Mouse (Mus musculus) neural tube, embryonic 12.5 days (tissue): ENCODE results near the gene Cd244a. TPM values are rescaled to one million over a fixed set of nuclear protein-coding genes. Genes with fewer than 3 reads are reported as not detected.

Source experiments
- ATAC-seq: fragments of 200-750 bp; cut with Nextera tagmentation; 2 replicates; pipeline ENCODE4 v1.8.0; 2017; ENCODE audit warnings: low read depth, mild to moderate bottlenecking, moderate TSS enrichment, moderate library complexity; ENCODE audit not compliant: low FRiP score
- H3K27ac ChIP-seq: fragments of 300-500 bp; sonication (generic); 2 replicates; pipeline ENCODE4 v1.5.1; 2016
- H3K27me3 ChIP-seq: fragments of 300-500 bp; sonication (generic); replicated peaks from 2 replicates; pipeline ENCODE4 v1.6.1; 2016; ENCODE audit warnings: mild to moderate bottlenecking
- H3K36me3 ChIP-seq: fragments of 300-500 bp; sonication (generic); 2 replicates; pipeline ENCODE4 v1.6.1; 2016; ENCODE audit warnings: mild to moderate bottlenecking
- H3K4me1 ChIP-seq: fragments of 300-500 bp; sonication (generic); 2 replicates; pipeline ENCODE4 v1.6.1; 2016
- H3K4me2 ChIP-seq: fragments of 300-500 bp; sonication (generic); replicated peaks from 2 replicates; pipeline ENCODE4 v1.6.1; 2016; ENCODE audit warnings: mild to moderate bottlenecking
- H3K4me3 ChIP-seq: fragments of 300-500 bp; sonication (generic); 2 replicates; pipeline ENCODE4 v1.5.1; 2016
- H3K9ac ChIP-seq: fragments of 300-500 bp; sonication (generic); 2 replicates; pipeline ENCODE4 v1.6.1; 2016; ENCODE audit warnings: mild to moderate bottlenecking
- H3K9me3 ChIP-seq: fragments of 300-500 bp; sonication (generic); 2 replicates; pipeline ENCODE4 v1.6.1; 2016; ENCODE audit warnings: mild to moderate bottlenecking
- WGBS: fragments of 180-500 bp; shearing (Covaris S2); methylation state at CpG from one replicate; pipeline ENCODE4 v1.1.7; 2016; 5-methylcytosine and 5-hydroxymethylcytosine counted together
- polyA plus RNA-seq: library from polyadenylated mRNA; unstranded; fragments of >200 nt; fragmentation: Nextera tagmentation; extraction: Ambion mirVana; gene quantifications from 2 replicates; pipeline ENCODE4 v1.2.1, GENCODE M21; 2016

Gene Cd244a
- polyA plus RNA-seq, 1 experiment from 2014 or later = not detected

GRCm38 (mm10) chr1:171606656-171607055 is 47.7 kb downstream of the Cd244a start:
- H3K9ac ChIP-seq = no peak overlapping the region
- 80% methylated on average over 3 of the region's 3 CpGs for WGBS
- H3K9me3 ChIP-seq = no peaks in the 10 kb centered on the region
- no peak overlapping the region for H3K4me3 ChIP-seq
- no peak overlapping the region for H3K27ac ChIP-seq
- ATAC-seq = no peak
- no peaks in the 10 kb centered on the region for H3K36me3 ChIP-seq
- H3K4me1 ChIP-seq = no peaks in the 10 kb centered on the region
- H3K27me3 ChIP-seq = no peaks in the 10 kb centered on the region
- H3K4me2 ChIP-seq = no peak overlapping the region

- H3K4me2 ChIP-seq = no peak within 1 kb of the TSS
- H3K9ac ChIP-seq = no peak within 1 kb of the TSS
- H3K4me1 ChIP-seq = no peaks in the 10 kb centered on the region
- H3K27ac ChIP-seq = no peak within 1 kb of the TSS
- no peak within 1 kb of the TSS for H3K4me3 ChIP-seq
- no peaks in the 10 kb centered on the region for H3K36me3 ChIP-seq
- ATAC-seq = no peak
- WGBS = 85% methylated on average over 9 of the region's 9 CpGs
- H3K9me3 ChIP-seq = no peaks in the 10 kb centered on the region
- H3K27me3 ChIP-seq = no peaks in the 10 kb centered on the region
Measured at GRCm38 (mm10) chr1:171607176-171607575, 48.2 kb downstream of the Cd244a start, which contains the start of gene Ly9. Gene Ly9, minus strand, starts transcription at chr1:171607410.

GRCm38 (mm10) chr1:171610026-171610425 is 51.0 kb downstream of the Cd244a start:
- H3K4me3 ChIP-seq = no peak overlapping the region
- WGBS = 97% methylated on average over 2 of the region's 2 CpGs

GRCm38 (mm10) chr1:171610781-171611180 is 51.8 kb downstream of the Cd244a start:
- Histone ChIP-seq H3K27me3 (no peaks in the 10 kb centered on the region), H3K27ac (no peak overlapping the region), H3K9me3 (no peaks in the 10 kb centered on the region), H3K4me3 (no peak overlapping the region), H3K4me2 (no peak overlapping the region), H3K36me3 (no peaks in the 10 kb centered on the region), H3K4me1 (no peaks in the 10 kb centered on the region), H3K9ac (no peak overlapping the region)
- 44% methylated on average over 1 of the region's 1 CpGs for WGBS
- ATAC-seq = no peak

More at GRCm38 (mm10) chr1:171610026-171610425, 51.0 kb downstream of the Cd244a start:
- Histone ChIP-seq H3K4me2 (no peak overlapping the region), H3K27me3 (no peaks in the 10 kb centered on the region), H3K9ac (no peak overlapping the region), H3K9me3 (no peaks in the 10 kb centered on the region), H3K27ac (no peak overlapping the region), H3K36me3 (no peaks in the 10 kb centered on the region), H3K4me1 (no peaks in the 10 kb centered on the region)
- ATAC-seq = no peak

GRCm38 (mm10) chr1:171613962-171614361 is 55.0 kb downstream of the Cd244a start:
- Histone ChIP-seq H3K27me3 (no peaks in the 10 kb centered on the region), H3K4me2 (no peak overlapping the region), H3K4me3 (no peak overlapping the region), H3K9me3 (no peaks in the 10 kb centered on the region), H3K9ac (no peak overlapping the region), H3K36me3 (no peaks in the 10 kb centered on the region), H3K4me1 (no peaks in the 10 kb centered on the region), H3K27ac (no peak overlapping the region)
- ATAC-seq = no peak
- 51% methylated on average over 2 of the region's 2 CpGs for WGBS

GRCm38 (mm10) chr1:171616881-171617515 is 58.0 kb downstream of the Cd244a start:
- Histone ChIP-seq H3K27me3 (no peaks in the 10 kb centered on the region), H3K4me1 (no peaks in the 10 kb centered on the region), H3K36me3 (no peaks in the 10 kb centered on the region), H3K9me3 (no peaks in the 10 kb centered on the region), H3K27ac (no peak overlapping the region), H3K4me2 (no peak overlapping the region), H3K4me3 (no peak overlapping the region), H3K9ac (no peak overlapping the region)
- 84% methylated on average over 11 of the region's 11 CpGs for WGBS
- no peak for ATAC-seq

- Histone ChIP-seq H3K4me2 (no peak overlapping the region), H3K27ac (no peak overlapping the region), H3K9ac (no peak overlapping the region), H3K36me3 (no peaks in the 10 kb centered on the region), H3K9me3 (no peaks in the 10 kb centered on the region), H3K4me1 (no peaks in the 10 kb centered on the region), H3K27me3 (no peaks in the 10 kb centered on the region), H3K4me3 (no peak overlapping the region)
- WGBS = 83% methylated on average over 8 of the region's 8 CpGs
- ATAC-seq = no peak
Measured at GRCm38 (mm10) chr1:171619001-171619400, 60.0 kb downstream of the Cd244a start.

- ATAC-seq = no peak
Measured at GRCm38 (mm10) chr1:171619645-171620044, 60.7 kb downstream of the Cd244a start.

GRCm38 (mm10) chr1:171620091-171620490 is 61.1 kb downstream of the Cd244a start:
- no peaks in the 10 kb centered on the region for H3K9me3 ChIP-seq
- 94% methylated on average over 6 of the region's 6 CpGs for WGBS
- no peak for ATAC-seq

More at GRCm38 (mm10) chr1:171619645-171620044, 60.7 kb downstream of the Cd244a start:
- Histone ChIP-seq H3K4me2 (no peak overlapping the region), H3K27me3 (no peaks in the 10 kb centered on the region), H3K9ac (no peak overlapping the region), H3K27ac (no peak overlapping the region), H3K9me3 (no peaks in the 10 kb centered on the region), H3K4me3 (no peak overlapping the region), H3K36me3 (no peaks in the 10 kb centered on the region), H3K4me1 (no peaks in the 10 kb centered on the region)
- WGBS = 93% methylated on average over 3 of the region's 3 CpGs

GRCm38 (mm10) chr1:171627801-171628200 is 68.8 kb downstream of the Cd244a start:
- Histone ChIP-seq H3K9ac (no peak overlapping the region), H3K4me3 (no peak overlapping the region), H3K4me2 (no peak overlapping the region), H3K4me1 (no peaks in the 10 kb centered on the region), H3K9me3 (no peaks in the 10 kb centered on the region), H3K27ac (no peak overlapping the region), H3K27me3 (no peaks in the 10 kb centered on the region), H3K36me3 (no peaks in the 10 kb centered on the region)
- no peak for ATAC-seq
- WGBS = 84% methylated on average over 3 of the region's 3 CpGs

More at GRCm38 (mm10) chr1:171620091-171620490, 61.1 kb downstream of the Cd244a start:
- Histone ChIP-seq H3K27ac (no peak overlapping the region), H3K9ac (no peak overlapping the region), H3K36me3 (no peaks in the 10 kb centered on the region), H3K4me2 (no peak overlapping the region), H3K27me3 (no peaks in the 10 kb centered on the region), H3K4me3 (no peak overlapping the region), H3K4me1 (no peaks in the 10 kb centered on the region)

GRCm38 (mm10) chr1:171629168-171629567 is 70.2 kb downstream of the Cd244a start:
- Histone ChIP-seq H3K27me3 (no peaks in the 10 kb centered on the region), H3K27ac (no peak overlapping the region), H3K36me3 (no peaks in the 10 kb centered on the region), H3K4me1 (no peaks in the 10 kb centered on the region), H3K4me3 (no peak overlapping the region), H3K4me2 (no peak overlapping the region), H3K9me3 (no peaks in the 10 kb centered on the region), H3K9ac (no peak overlapping the region)
- ATAC-seq = no peak
- WGBS = 74% methylated on average over 6 of the region's 6 CpGs

GRCm38 (mm10) chr1:171630041-171630440 is 71.0 kb downstream of the Cd244a start:
- 86% methylated on average over 7 of the region's 7 CpGs for WGBS
- H3K4me2 ChIP-seq = no peak overlapping the region
- H3K4me1 ChIP-seq = no peaks in the 10 kb centered on the region
- H3K36me3 ChIP-seq = no peaks in the 10 kb centered on the region
- no peak overlapping the region for H3K27ac ChIP-seq
- no peaks in the 10 kb centered on the region for H3K27me3 ChIP-seq
- no peak overlapping the region for H3K9ac ChIP-seq
- H3K4me3 ChIP-seq = no peak overlapping the region
- no peaks in the 10 kb centered on the region for H3K9me3 ChIP-seq
- ATAC-seq = no peak

- Histone ChIP-seq H3K27ac (no peak overlapping the region), H3K4me2 (no peak overlapping the region), H3K9me3 (no peaks in the 10 kb centered on the region), H3K9ac (no peak overlapping the region), H3K27me3 (no peaks in the 10 kb centered on the region), H3K36me3 (no peaks in the 10 kb centered on the region), H3K4me1 (no peaks in the 10 kb centered on the region), H3K4me3 (no peak overlapping the region)
- 92% methylated on average over 4 of the region's 4 CpGs for WGBS
- no peak for ATAC-seq
Measured at GRCm38 (mm10) chr1:171630912-171631311, 71.9 kb downstream of the Cd244a start.
